Mouse (Mus musculus) CD8-positive naive resting alpha-beta T cell, adult 2 months (primary cell): ENCODE measurements around the gene Parl.

Experiments
- DNase-seq, 2 experiments: peaks; one replicate each; pipeline ENCODE4 v3.0.0; 2022; ENCODE audit warnings: low read depth in 2 of 2, low spot score in 2 of 2

The Parl gene

GRCm38 (mm10) chr16:20301770-20302649, at the start of gene Parl:
Gene Parl (minus strand): TSS chr16:20302387.
- DNase-seq, result peak; percentile 64 to 73

- DNase-seq, result no peak
Measured at GRCm38 (mm10) chr16:20345464-20345863, 43.3 kb upstream of the Parl start.

- no peak for DNase-seq
Measured at GRCm38 (mm10) chr16:20338616-20339015, 36.4 kb upstream of the Parl start.

GRCm38 (mm10) chr16:20334918-20335317, 32.7 kb upstream of the Parl start:
- DNase-seq, result no peak

- no peak for DNase-seq
Measured at GRCm38 (mm10) chr16:20328306-20328705, 26.1 kb upstream of the Parl start.

GRCm38 (mm10) chr16:20325286-20325685, 23.1 kb upstream of the Parl start, which contains the start of gene Cyp2ab1:
Gene Cyp2ab1 (minus strand): TSS chr16:20325404.
- DNase-seq, result no peak

- DNase-seq, result no peak
Measured at GRCm38 (mm10) chr16:20323907-20324306, 21.7 kb upstream of the Parl start.

GRCm38 (mm10) chr16:20322274-20322673, 20.1 kb upstream of the Parl start:
- no peak for DNase-seq

- no peak for DNase-seq
Measured at GRCm38 (mm10) chr16:20316770-20317169, 14.6 kb upstream of the Parl start.

- no peak for DNase-seq
Measured at GRCm38 (mm10) chr16:20315266-20315665, 13.1 kb upstream of the Parl start.

GRCm38 (mm10) chr16:20312272-20312671, 10.1 kb upstream of the Parl start:
- no peak for DNase-seq

- DNase-seq, result no peak
Measured at GRCm38 (mm10) chr16:20300076-20300475, 2.1 kb downstream of the Parl start.

GRCm38 (mm10) chr16:20280238-20280637, 21.9 kb downstream of the Parl start:
- DNase-seq, result no peak

GRCm38 (mm10) chr16:20279395-20279794, 22.8 kb downstream of the Parl start:
- no peak for DNase-seq

GRCm38 (mm10) chr16:20272994-20273393, 29.2 kb downstream of the Parl start:
- no peak for DNase-seq

- no peak for DNase-seq
Measured at GRCm38 (mm10) chr16:20271339-20271738, 30.8 kb downstream of the Parl start.

- no peak for DNase-seq
Measured at GRCm38 (mm10) chr16:20265089-20265488, 37.1 kb downstream of the Parl start.

GRCm38 (mm10) chr16:20257926-20258325, 44.3 kb downstream of the Parl start:
- no peak for DNase-seq

GRCm38 (mm10) chr16:20248442-20249174, 53.6 kb downstream of the Parl start:
- DNase-seq, result no peak

- no peak for DNase-seq
Measured at GRCm38 (mm10) chr16:20247103-20247502, 55.1 kb downstream of the Parl start.

- no peak for DNase-seq
Measured at GRCm38 (mm10) chr16:20240468-20241414, 61.4 kb downstream of the Parl start, which contains the start of gene Map6d1. Gene Map6d1 (minus strand): TSS chr16:20241358.
